Mouse (Mus musculus) heart, adult 10 weeks (tissue): ENCODE measurements around the gene Olfr1413. TPM values are rescaled to one million over a fixed set of nuclear protein-coding genes. Genes with fewer than 3 reads are reported as not detected.

Experiments
- polyA plus RNA-seq: library from polyadenylated mRNA; stranded (reverse); fragments of 350-450 nt; fragmentation: Illumina TruSeq; extraction: RNeasy Lipid Tissue Mini Kit (QIAGEN cat#74804); gene quantifications from one replicate; pipeline ENCODE4 v1.2.3, GENCODE M21; 2014; ENCODE audit warnings: low read depth, low replicate concordance

The Olfr1413 gene
- polyA plus RNA-seq, result not detected

DNA sequence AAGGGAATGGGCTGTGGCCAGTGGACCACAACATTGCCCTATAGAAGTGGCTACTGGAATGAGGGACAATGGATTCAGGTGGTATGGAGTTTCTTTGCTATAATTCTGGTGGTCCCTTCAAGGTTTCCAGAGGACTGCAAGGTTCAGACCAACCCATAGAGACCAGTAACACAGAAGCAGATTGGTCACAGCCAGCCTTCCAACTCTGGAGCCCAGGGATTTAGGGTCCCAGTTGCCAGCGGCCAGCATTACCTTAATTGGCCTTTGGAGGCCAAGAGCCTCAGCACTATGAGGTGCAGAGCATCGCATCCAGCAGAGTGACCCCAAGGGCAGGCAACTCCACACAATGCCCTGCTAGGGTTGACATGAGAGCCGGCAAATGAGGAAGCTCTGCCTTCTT is at the start of gene Olfr1413:
Olfr1413 (plus strand) TSS at position 301 of the 400 bp plus-strand sequence.

DNA sequence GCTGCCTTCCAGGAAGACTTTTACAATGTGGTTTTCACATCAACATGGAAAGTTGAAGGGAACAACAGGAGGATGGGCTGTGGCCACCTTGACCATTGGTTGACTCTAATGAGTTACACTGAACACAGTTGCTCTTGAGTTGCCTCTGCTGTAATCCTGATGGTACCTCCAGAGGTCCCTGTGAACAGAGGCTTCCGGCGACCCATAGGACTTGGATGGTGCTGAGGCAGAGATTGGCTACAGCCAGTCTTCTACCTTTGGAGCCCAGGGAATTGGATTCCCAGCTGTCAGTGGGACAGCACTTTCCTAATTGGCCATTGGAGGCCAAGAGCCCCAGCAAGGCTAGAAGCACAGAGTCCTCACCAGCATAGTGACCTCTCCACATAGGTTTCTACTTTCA is 14.4 kb downstream of the Olfr1413 start, which contains the start of gene Olfr1412:
Olfr1412 (plus strand) TSS at position 301 of the 400 bp plus-strand sequence.

DNA sequence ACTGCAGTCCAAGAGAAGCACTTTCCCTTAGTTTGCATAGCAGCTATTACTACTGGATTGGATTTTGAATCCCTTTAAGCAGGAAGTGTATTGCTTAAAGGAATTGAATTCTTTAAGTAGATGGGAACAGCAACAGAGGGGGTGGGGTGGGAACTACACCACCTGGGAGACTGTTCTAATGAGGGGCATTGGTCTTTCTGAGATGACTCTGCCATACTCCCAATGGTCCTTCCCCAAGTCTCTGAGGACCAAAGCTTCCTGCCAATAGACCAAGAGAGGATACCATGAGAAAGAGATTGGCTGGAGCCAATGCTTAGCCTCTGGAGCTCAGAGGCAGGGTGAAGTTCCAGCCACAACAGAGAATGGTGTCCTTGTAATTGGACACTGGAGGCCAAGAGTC is 23.0 kb downstream of the Olfr1413 start, which contains the start of gene Olfr1411:
Olfr1411 (plus strand) TSS at position 301 of the 400 bp plus-strand sequence.

DNA sequence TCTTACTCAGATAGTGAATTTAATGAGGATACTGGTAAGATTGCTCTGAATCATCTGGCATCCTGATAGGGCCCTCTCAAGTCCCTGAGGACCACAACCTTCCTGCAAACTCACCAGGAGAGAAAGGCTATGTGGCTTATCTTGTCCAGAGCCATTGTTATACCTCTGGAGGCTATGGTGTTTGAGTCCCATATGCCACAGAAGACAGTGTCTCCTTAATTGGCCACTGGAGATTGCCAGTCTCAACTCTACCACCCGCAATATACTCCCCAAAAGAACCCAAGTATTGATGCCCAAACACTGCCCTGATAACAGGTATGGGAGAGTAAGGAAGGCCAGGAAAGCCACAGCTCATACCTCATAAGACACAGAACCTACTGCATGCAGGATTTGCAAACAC is 34.4 kb downstream of the Olfr1413 start, which contains the start of gene Olfr1410:
Olfr1410 (plus strand) TSS at position 301 of the 400 bp plus-strand sequence.

DNA sequence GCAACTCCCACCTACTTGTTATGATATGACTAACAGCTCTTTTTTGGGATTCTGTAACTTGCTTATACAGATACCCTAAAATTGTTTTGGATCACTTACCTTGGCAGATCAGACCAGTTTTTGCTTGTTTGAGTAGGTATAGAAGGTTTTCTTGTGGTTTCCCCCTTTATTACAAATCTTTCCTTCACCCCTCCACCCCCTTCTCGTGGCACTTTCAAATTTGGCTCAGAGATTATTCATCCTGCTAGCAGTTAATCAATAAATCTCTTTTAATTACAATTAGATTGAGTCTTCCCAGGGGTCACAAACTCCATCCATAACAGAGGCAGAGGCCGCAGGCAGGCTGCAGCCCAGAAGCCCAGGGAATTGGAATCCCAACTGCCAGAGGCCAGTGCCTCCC is 46.4 kb downstream of the Olfr1413 start, which contains the start of gene Olfr12:
Olfr12 (plus strand) TSS at position 301 of the 400 bp plus-strand sequence.

Other genes starting within 250 kb of the Olfr1413 start
- 627 TPM for gene Ndufa10, start 97.5 kb upstream of the Olfr1413 start, polyA plus RNA-seq
- not detected for gene Olfr1416, start 86.2 kb upstream of the Olfr1413 start, polyA plus RNA-seq
- not detected for gene Olfr1415, start 75.2 kb upstream of the Olfr1413 start, polyA plus RNA-seq
- not detected for gene Olfr1414, start 52.7 kb upstream of the Olfr1413 start, polyA plus RNA-seq
- not detected for gene Olfr1412, start 14.5 kb downstream of the Olfr1413 start, polyA plus RNA-seq
- gene Olfr1411, start 23.1 kb downstream of the Olfr1413 start, polyA plus RNA-seq, result not detected
- not detected for gene Olfr1410, start 34.5 kb downstream of the Olfr1413 start, polyA plus RNA-seq
- not detected for gene Olfr12, start 46.5 kb downstream of the Olfr1413 start, polyA plus RNA-seq
- gene Cops9, start 70.7 kb downstream of the Olfr1413 start, polyA plus RNA-seq, result 242 TPM
- gene Otos, start 77.5 kb downstream of the Olfr1413 start, polyA plus RNA-seq, result not detected